Mouse (Mus musculus) CH12.LX (cell line): ENCODE measurements around the gene Defb26.

ENCODE experiments used
- CTCF ChIP-seq, 2 experiments: IDR thresholded peaks in 1 of 2; conservative IDR thresholded peaks in 1 of 2; 2 replicates each; pipeline ENCODE4 v1.5.1; 2011 to 2012; ENCODE audit warnings: low read depth in 2 of 2, low read length in 2 of 2, improper control_type of control experiment in 1 of 2, inconsistent platforms in 1 of 2, mild to moderate bottlenecking in 1 of 2, moderate library complexity in 1 of 2
- POLR2A ChIP-seq: IDR thresholded peaks from 2 replicates; pipeline ENCODE4 v1.6.1; 2011; ENCODE audit warnings: low read depth, mild to moderate bottlenecking, improper control_type of control experiment, low read length
- TCF12 ChIP-seq: IDR thresholded peaks from 2 replicates; pipeline ENCODE4 v1.6.1; 2014; ENCODE audit warnings: low read depth, mild to moderate bottlenecking, inconsistent platforms, low read length, improper control_type of control experiment

DNA sequence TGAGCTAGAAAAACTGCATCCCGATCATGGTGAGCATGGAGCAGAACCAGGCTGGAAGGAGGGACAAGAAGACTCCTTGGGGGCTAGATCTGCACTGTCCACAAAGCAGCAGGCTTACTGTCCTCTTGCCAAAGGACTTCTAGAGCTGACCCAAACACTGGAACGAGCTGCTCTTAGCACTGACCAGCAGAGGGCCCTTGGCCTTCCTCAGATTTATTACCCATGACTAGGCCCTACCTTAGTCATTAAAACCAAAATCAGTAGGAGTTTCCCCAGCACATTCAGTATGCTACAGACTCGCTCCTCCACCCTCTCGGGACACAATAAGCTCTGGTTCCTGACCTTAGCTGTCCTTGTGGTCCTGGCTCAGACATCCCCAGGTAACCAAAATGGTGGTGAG is 6.5 kb upstream of the Defb26 start, which contains the start of gene Defb28:
- TF ChIP-seq POLR2A = no peak
- peak in 1 of 2 experiments; percentile 15; a peak in 1 of 4 replicates for TF ChIP-seq CTCF (conservative IDR thresholded peaks at IDR 0.05 in 1 of 2, IDR thresholded peaks at IDR 0.05 in 1 of 2; ENCODE audit: low read depth in 2 of 2, low read length in 2 of 2)
- TF ChIP-seq TCF12 = no peak
